Mouse (Mus musculus) forebrain, postnatal 0 days (tissue): ENCODE measurements around the gene Kirrel3. TPM values are rescaled to one million over a fixed set of nuclear protein-coding genes. Genes with fewer than 3 reads are reported as not detected.
A peak's percentile ranks its signal among the peaks of the same experiment; 100 is the strongest.

Source experiments
- ATAC-seq: fragments of 200-750 bp; cut with Nextera tagmentation; 2 replicates; pipeline ENCODE4 v1.8.0; 2017; ENCODE audit warnings: mild to moderate bottlenecking, moderate library complexity
- DNase-seq: peaks from one replicate; pipeline ENCODE4 v3.0.0-alpha.2; 2015
- H3K27ac ChIP-seq: fragments of 300-500 bp; sonication (generic); 2 replicates; pipeline ENCODE4 v1.5.1; 2014; ENCODE audit warnings: low read depth, mild to moderate bottlenecking, antibody characterized with exemption, low read length, moderate library complexity, mixed read lengths
- H3K27me3 ChIP-seq: fragments of 300-500 bp; sonication (generic); 2 replicates; pipeline ENCODE4 v1.6.1; 2014; ENCODE audit warnings: mild to moderate bottlenecking, low read length, mixed read lengths; ENCODE audit not compliant: insufficient read depth
- H3K36me3 ChIP-seq: fragments of 300-500 bp; sonication (generic); 2 replicates; pipeline ENCODE4 v1.6.1; 2014; ENCODE audit warnings: mild to moderate bottlenecking, moderate library complexity; ENCODE audit not compliant: insufficient read depth
- H3K4me1 ChIP-seq: fragments of 300-500 bp; sonication (generic); 2 replicates; pipeline ENCODE4 v1.6.1; 2014; ENCODE audit warnings: antibody characterized with exemption; ENCODE audit not compliant: insufficient read depth
- H3K4me2 ChIP-seq: fragments of 300-500 bp; sonication (generic); 2 replicates; pipeline ENCODE4 v1.6.1; 2014; ENCODE audit warnings: low read depth, mild to moderate bottlenecking, moderate library complexity
- H3K4me3 ChIP-seq: fragments of 300-500 bp; sonication (generic); 2 replicates; pipeline ENCODE4 v1.5.1; 2014; ENCODE audit warnings: low read depth, low read length, mixed read lengths
- H3K9ac ChIP-seq: fragments of 300-500 bp; sonication (generic); 2 replicates; pipeline ENCODE4 v1.6.1; 2014; ENCODE audit warnings: mild to moderate bottlenecking
- H3K9me3 ChIP-seq: fragments of 300-500 bp; sonication (generic); 2 replicates; pipeline ENCODE4 v1.6.1; 2016; ENCODE audit warnings: low read length
- CTCF ChIP-seq: sonication (generic); IDR thresholded peaks from 2 replicates; pipeline ENCODE4 v1.5.1; 2016; ENCODE audit warnings: antibody characterized with exemption, control low read depth, low read depth
- WGBS: fragments of 180-500 bp; shearing (Covaris S2); extraction: QIAGEN DNeasy Blood & Tissue Kit; methylation state at CpG from one replicate; pipeline ENCODE4 v1.1.7; 2014; 5-methylcytosine and 5-hydroxymethylcytosine counted together
- polyA plus RNA-seq: library from polyadenylated mRNA; unstranded; fragments of >200 nt; fragmentation: Nextera tagmentation; extraction: Ambion mirVana; gene quantifications from 2 replicates; pipeline ENCODE4 v1.2.1, GENCODE M21; 2015
- total RNA-seq: library from RNA; depleted of rRNA; stranded (reverse); fragments of >200 nt; gene quantifications from 2 replicates; pipeline ENCODE4 v1.2.3, GENCODE M21; 2014

Gene Kirrel3
- total and polyA plus RNA-seq, 2 experiments from 2014 or later, result 35.3 to 57.6 TPM

GRCm38 (mm10) chr9:35048449-35048848, 562.8 kb downstream of the Kirrel3 start:
- no peak overlapping the region for H3K4me3 ChIP-seq
- 93% methylated on average over 6 of the region's 6 CpGs for whole genome bisulfite sequencing
- H3K27me3 ChIP-seq, result no peaks in the 10 kb centered on the region
- H3K9me3 ChIP-seq, result no peaks in the 10 kb centered on the region
- H3K27ac ChIP-seq, result no peak overlapping the region
- TF ChIP-seq CTCF, result no peak
- DNase-seq (no peak), ATAC-seq (no peak)
- no peaks in the 10 kb centered on the region for H3K4me1 ChIP-seq
- H3K4me2 ChIP-seq, result no peak overlapping the region
- H3K36me3 ChIP-seq, result peaks cover 7% of the 10 kb centered on the region; the same call in 1 of the 2 replicates
- H3K9ac ChIP-seq, result no peak overlapping the region

GRCm38 (mm10) chr9:35049891-35050527, 564.3 kb downstream of the Kirrel3 start:
- Histone ChIP-seq H3K4me2 (no peak overlapping the region), H3K36me3 (peaks cover 7% of the 10 kb centered on the region; the same call in 1 of the 2 replicates), H3K9me3 (no peaks in the 10 kb centered on the region), H3K9ac (no peak overlapping the region), H3K4me3 (no peak overlapping the region), H3K27ac (no peak overlapping the region), H3K4me1 (no peaks in the 10 kb centered on the region), H3K27me3 (no peaks in the 10 kb centered on the region)
- TF ChIP-seq CTCF, result no peak
- ATAC-seq (no peak), DNase-seq (no peak)
- 66% methylated on average over 3 of the region's 3 CpGs for WGBS

GRCm38 (mm10) chr9:35050701-35051454, 565.2 kb downstream of the Kirrel3 start:
- Histone ChIP-seq H3K9ac (no peak overlapping the region), H3K4me1 (no peaks in the 10 kb centered on the region), H3K36me3 (peaks cover 7% of the 10 kb centered on the region; the same call in 1 of the 2 replicates), H3K27me3 (no peaks in the 10 kb centered on the region), H3K4me2 (no peak overlapping the region), H3K4me3 (no peak overlapping the region), H3K27ac (no peak overlapping the region), H3K9me3 (no peaks in the 10 kb centered on the region)
- no peak for DNase-seq
- TF ChIP-seq CTCF, result no peak
- WGBS, result 93% methylated on average over 6 of the region's 6 CpGs
- ATAC-seq, result no peak

GRCm38 (mm10) chr9:35051666-35052065, 566.0 kb downstream of the Kirrel3 start:
- H3K27me3 ChIP-seq, result no peaks in the 10 kb centered on the region
- ATAC-seq, result no peak
- no peak overlapping the region for H3K9ac ChIP-seq
- 96% methylated on average over 4 of the region's 4 CpGs for WGBS
- no peaks in the 10 kb centered on the region for H3K9me3 ChIP-seq
- no peak for TF ChIP-seq CTCF
- no peak overlapping the region for H3K4me3 ChIP-seq
- no peak overlapping the region for H3K4me2 ChIP-seq
- no peak for DNase-seq
- no peaks in the 10 kb centered on the region for H3K4me1 ChIP-seq
- H3K36me3 ChIP-seq, result peaks cover 7% of the 10 kb centered on the region; the same call in 1 of the 2 replicates
- no peak overlapping the region for H3K27ac ChIP-seq

- WGBS, result 94% methylated on average over 4 of the region's 4 CpGs
- peaks cover 7% of the 10 kb centered on the region; the same call in 1 of the 2 replicates for H3K36me3 ChIP-seq
- no peak overlapping the region for H3K4me2 ChIP-seq
- H3K4me3 ChIP-seq, result no peak overlapping the region
- H3K27me3 ChIP-seq, result no peaks in the 10 kb centered on the region
- TF ChIP-seq CTCF, result no peak
- no peaks in the 10 kb centered on the region for H3K4me1 ChIP-seq
- no peaks in the 10 kb centered on the region for H3K9me3 ChIP-seq
- no peak overlapping the region for H3K9ac ChIP-seq
- DNase-seq (no peak), ATAC-seq (no peak)
- H3K27ac ChIP-seq, result no peak overlapping the region
These were observed 567.0 kb downstream of the Kirrel3 start for GRCm38 (mm10) chr9:35052671-35053070.

- no peaks in the 10 kb centered on the region for H3K4me1 ChIP-seq
- no peak for DNase-seq
- H3K9ac ChIP-seq, result no peak overlapping the region
- H3K27me3 ChIP-seq, result no peaks in the 10 kb centered on the region
- no peak for TF ChIP-seq CTCF
- H3K27ac ChIP-seq, result no peak overlapping the region
- H3K9me3 ChIP-seq, result no peaks in the 10 kb centered on the region
- no peak overlapping the region for H3K4me2 ChIP-seq
- no peak for ATAC-seq
- no peak overlapping the region for H3K4me3 ChIP-seq
- 95% methylated on average over 16 of the region's 16 CpGs for WGBS
- H3K36me3 ChIP-seq, result peaks cover 7% of the 10 kb centered on the region; the same call in 1 of the 2 replicates
These were observed 567.4 kb downstream of the Kirrel3 start for GRCm38 (mm10) chr9:35053081-35053480.

GRCm38 (mm10) chr9:35053669-35054068, 568.0 kb downstream of the Kirrel3 start:
- H3K4me2 ChIP-seq, result no peak overlapping the region
- WGBS, result 78% methylated on average over 3 of the region's 3 CpGs
- peaks cover 7% of the 10 kb centered on the region; the same call in 1 of the 2 replicates for H3K36me3 ChIP-seq
- H3K9me3 ChIP-seq, result no peaks in the 10 kb centered on the region
- H3K27ac ChIP-seq, result no peak overlapping the region
- TF ChIP-seq CTCF, result no peak
- no peak overlapping the region for H3K9ac ChIP-seq
- ATAC-seq, result peak; percentile 70
- no peak for DNase-seq
- no peaks in the 10 kb centered on the region for H3K4me1 ChIP-seq
- no peak overlapping the region for H3K4me3 ChIP-seq
- H3K27me3 ChIP-seq, result no peaks in the 10 kb centered on the region
